Mouse (Mus musculus): ENCODE results near the gene Plk5.

GRCm38 (mm10) chr10:80311560-80311959, 44.7 kb upstream of the Plk5 start:
- no peak for TF ChIP-seq CTCF (conservative IDR thresholded peaks at IDR 0.05; ENCODE audit: insufficient read depth, insufficient read length, low read depth, low read length)
- TF ChIP-seq POLR2A (IDR thresholded peaks at IDR 0.05; ENCODE audit: low read depth, low read length) = no peak
